Mouse (Mus musculus) C2C12 (cell line): Measurements from ENCODE around the gene Cep57l1. TPM values are rescaled to one million over a fixed set of nuclear protein-coding genes. Genes with fewer than 3 reads are reported as not detected.

ENCODE experiments used
- H3K27me3 ChIP-seq: one replicate; pipeline ENCODE4 v1.6.1; 2011; ENCODE audit not compliant: control insufficient read depth, insufficient read depth, insufficient read length
- H3K36me3 ChIP-seq: one replicate; pipeline ENCODE4 v1.6.1; 2011; ENCODE audit not compliant: control insufficient read depth, insufficient read depth
- H3K4me3 ChIP-seq: one replicate; pipeline ENCODE4 v1.5.1; 2011; ENCODE audit warnings: mild to moderate bottlenecking, control low read depth; ENCODE audit not compliant: poor library complexity, insufficient read depth, severe bottlenecking
- H3K79me2 ChIP-seq: one replicate; pipeline ENCODE4 v1.6.1; 2011; ENCODE audit not compliant: control insufficient read depth, insufficient read depth
- H3K79me3 ChIP-seq: one replicate; pipeline ENCODE4 v1.6.1; 2011; ENCODE audit warnings: low read depth, control low read depth
- H3ac ChIP-seq: one replicate; pipeline ENCODE3; 2011; ENCODE audit warnings: low read depth; ENCODE audit not compliant: control insufficient read depth, insufficient read length
- CEBPB ChIP-seq: IDR thresholded peaks from one replicate; pipeline ENCODE4 v1.6.1; 2011; ENCODE audit warnings: low read depth, mild to moderate bottlenecking, control low read depth, moderate library complexity
- CTCF ChIP-seq: IDR thresholded peaks from one replicate; pipeline ENCODE4 v1.5.1; 2011; ENCODE audit not compliant: control insufficient read depth, insufficient read depth, insufficient read length
- FOSL1 ChIP-seq: IDR thresholded peaks from one replicate; pipeline ENCODE4 v1.8.0; 2011; ENCODE audit warnings: mild to moderate bottlenecking, low read length; ENCODE audit not compliant: poor library complexity, insufficient read depth, severe bottlenecking
- MAX ChIP-seq: IDR thresholded peaks from one replicate; pipeline ENCODE4 v1.6.1; 2011; ENCODE audit warnings: mild to moderate bottlenecking, control low read depth
- MYOD1 ChIP-seq: IDR thresholded peaks from one replicate; pipeline ENCODE4 v1.6.1; 2011; ENCODE audit warnings: low read depth; ENCODE audit not compliant: control insufficient read depth, insufficient read length
- MYOG ChIP-seq: IDR thresholded peaks from one replicate; pipeline ENCODE4 v1.6.1; 2011; ENCODE audit not compliant: control insufficient read depth, insufficient read length; ENCODE audit errors: extremely low read depth
- USF1 ChIP-seq: IDR thresholded peaks from one replicate; pipeline ENCODE4 v1.6.1; 2011; ENCODE audit warnings: low read depth, mild to moderate bottlenecking, control low read depth, moderate library complexity
- polyA plus RNA-seq: library from polyadenylated mRNA; unstranded; fragments of >200 nt; fragmentation: generic; extraction: Trizol; gene quantifications from one replicate; pipeline ENCODE4 v1.2.1, GENCODE M21; 2012; ENCODE audit warnings: missing spikeins

The Cep57l1 gene
- polyA plus RNA-seq, 1 experiment: 4.6 TPM

- no peak overlapping the region for H3K4me3 ChIP-seq
- TF ChIP-seq CTCF (peak; percentile 44), MAX (no peak)
- H3K79me3 ChIP-seq: peaks cover 5% of the 10 kb centered on the region
- H3K79me2 ChIP-seq: no peaks in the 10 kb centered on the region
- no peaks in the 10 kb centered on the region for H3K36me3 ChIP-seq
- no peaks in the 10 kb centered on the region for H3K27me3 ChIP-seq
- H3ac ChIP-seq: no peak overlapping the region
These were observed 21.3 kb upstream of the Cep57l1 start for GRCm38 (mm10) chr10:41830851-41831522.

- H3K79me3 ChIP-seq: peaks cover 5% of the 10 kb centered on the region
- no peak overlapping the region for H3K4me3 ChIP-seq
- no peaks in the 10 kb centered on the region for H3K27me3 ChIP-seq
- TF ChIP-seq FOSL1 (no peak), CTCF (no peak), MYOG (no peak), MYOD1 (no peak), USF1 (no peak), CEBPB (no peak), MAX (no peak)
- no peak overlapping the region for H3ac ChIP-seq
- H3K79me2 ChIP-seq: no peaks in the 10 kb centered on the region
- no peaks in the 10 kb centered on the region for H3K36me3 ChIP-seq
These were observed 20.8 kb upstream of the Cep57l1 start for GRCm38 (mm10) chr10:41830445-41830844.

GRCm38 (mm10) chr10:41829980-41830379 is 20.3 kb upstream of the Cep57l1 start:
- Histone ChIP-seq H3K4me3 (no peak overlapping the region), H3K36me3 (no peaks in the 10 kb centered on the region), H3ac (no peak overlapping the region), H3K79me2 (no peaks in the 10 kb centered on the region), H3K79me3 (peaks cover 5% of the 10 kb centered on the region), H3K27me3 (no peaks in the 10 kb centered on the region)
- TF ChIP-seq MAX (no peak), FOSL1 (no peak), CTCF (no peak), MYOD1 (no peak), MYOG (no peak)

GRCm38 (mm10) chr10:41829191-41829590 is 19.5 kb upstream of the Cep57l1 start:
- H3K36me3 ChIP-seq: no peaks in the 10 kb centered on the region
- no peak for TF ChIP-seq FOSL1
- TF ChIP-seq MYOG: no peak
- TF ChIP-seq USF1: no peak
- TF ChIP-seq CTCF: no peak
- no peak for TF ChIP-seq MYOD1
- TF ChIP-seq CEBPB: no peak
- TF ChIP-seq MAX: no peak
- no peaks in the 10 kb centered on the region for H3K27me3 ChIP-seq
- H3K4me3 ChIP-seq: no peak overlapping the region
- H3ac ChIP-seq: no peak overlapping the region
- H3K79me2 ChIP-seq: no peaks in the 10 kb centered on the region
- H3K79me3 ChIP-seq: peaks cover 3% of the 10 kb centered on the region

- TF ChIP-seq FOSL1 (no peak), MAX (no peak), CTCF (no peak), MYOG (no peak), CEBPB (no peak), MYOD1 (no peak), USF1 (no peak)
- no peaks in the 10 kb centered on the region for H3K79me2 ChIP-seq
- no peaks in the 10 kb centered on the region for H3K27me3 ChIP-seq
These were observed 18.1 kb upstream of the Cep57l1 start for GRCm38 (mm10) chr10:41827784-41828183.

GRCm38 (mm10) chr10:41826526-41827116 is 16.9 kb upstream of the Cep57l1 start:
- no peak for TF ChIP-seq MAX

More at GRCm38 (mm10) chr10:41827784-41828183, 18.1 kb upstream of the Cep57l1 start:
- no peaks in the 10 kb centered on the region for H3K36me3 ChIP-seq
- H3K4me3 ChIP-seq: no peak overlapping the region
- peaks cover 3% of the 10 kb centered on the region for H3K79me3 ChIP-seq
- H3ac ChIP-seq: no peak overlapping the region

More at GRCm38 (mm10) chr10:41826526-41827116, 16.9 kb upstream of the Cep57l1 start:
- Histone ChIP-seq H3K79me3 (peaks cover 3% of the 10 kb centered on the region), H3K27me3 (no peaks in the 10 kb centered on the region), H3K4me3 (no peak overlapping the region), H3ac (no peak overlapping the region), H3K79me2 (no peaks in the 10 kb centered on the region), H3K36me3 (no peaks in the 10 kb centered on the region)
